Mouse (Mus musculus) spleen, adult 2 months (tissue): Measurements from ENCODE around the gene Fam126b. TPM values are rescaled to one million over a fixed set of nuclear protein-coding genes. Genes with fewer than 3 reads are reported as not detected.
"Not testable (repeated sequence)": the region's sequence is repeated elsewhere in the genome, so short reads cannot be mapped to it uniquely, and the experiment has no call there.

Source experiments
- DNase-seq, 2 experiments: peaks; one replicate each; pipeline versions ENCODE4 v3.0.0 to v3.0.0-alpha.2; 2012 to 2021; ENCODE audit warnings: low spot score in 2 of 2, low read depth in 1 of 2
- H3K27ac ChIP-seq: fragments of 200-500 bp; 2 replicates; pipeline ENCODE4 v1.5.1; 2012; ENCODE audit warnings: low read length, inconsistent platforms; ENCODE audit not compliant: insufficient read depth
- H3K27me3 ChIP-seq: fragments of 200-500 bp; 2 replicates; pipeline ENCODE4 v1.6.1; 2012; ENCODE audit warnings: mild to moderate bottlenecking, moderate library complexity, low read length, inconsistent platforms; ENCODE audit not compliant: control insufficient read depth, insufficient read depth
- H3K36me3 ChIP-seq: fragments of 200-500 bp; 2 replicates; pipeline ENCODE4 v1.6.1; 2012; ENCODE audit warnings: mild to moderate bottlenecking, low read length, inconsistent platforms; ENCODE audit not compliant: control insufficient read depth, insufficient read depth
- H3K4me1 ChIP-seq: fragments of 200-500 bp; 2 replicates; pipeline ENCODE4 v1.6.1; 2011; ENCODE audit warnings: inconsistent platforms; ENCODE audit not compliant: control insufficient read depth, insufficient read depth, insufficient read length
- H3K4me3 ChIP-seq: fragments of 200-500 bp; 2 replicates; pipeline ENCODE4 v1.5.1; 2011; ENCODE audit warnings: mild to moderate bottlenecking, inconsistent platforms; ENCODE audit not compliant: insufficient read depth, insufficient read length; ENCODE audit errors: extremely low read depth
- CTCF ChIP-seq: fragments of 200-500 bp; IDR thresholded peaks from 2 replicates; pipeline ENCODE4 v1.5.1; 2011; ENCODE audit warnings: mild to moderate bottlenecking, inconsistent platforms; ENCODE audit not compliant: insufficient read depth, insufficient read length, insufficient replicate concordance; ENCODE audit errors: extremely low read depth
- POLR2A ChIP-seq: fragments of 200-500 bp; IDR thresholded peaks from 2 replicates; pipeline ENCODE4 v1.6.1; 2011; ENCODE audit warnings: low read depth, low read length, inconsistent platforms
- WGBS: fragments of 180-500 bp; shearing (Covaris S2); methylation state at CpG from one replicate; pipeline ENCODE4 v1.1.7; 2018; 5-methylcytosine and 5-hydroxymethylcytosine counted together
- polyA plus RNA-seq: library from polyadenylated mRNA; depleted of rRNA; stranded (reverse); fragments of >200 nt; gene quantifications from 2 replicates; pipeline ENCODE4 v1.2.3, GENCODE M21; 2012

Fam126b gene
- polyA plus RNA-seq, 1 experiment = 0.67 TPM

GRCm38 (mm10) chr1:58617076-58617475 lies 31.0 kb upstream of the Fam126b start:
- no peak for DNase-seq
- Histone ChIP-seq H3K36me3 (no peaks in the 10 kb centered on the region), H3K27ac (no peak overlapping the region), H3K4me1 (no peaks in the 10 kb centered on the region; the same call in 1 of the 2 replicates), H3K27me3 (no peaks in the 10 kb centered on the region), H3K4me3 (no peak overlapping the region)
- TF ChIP-seq CTCF (no peak), POLR2A (no peak)
- WGBS = 81% methylated on average over 5 of the region's 5 CpGs

GRCm38 (mm10) chr1:58616176-58616575 lies 30.1 kb upstream of the Fam126b start:
- Histone ChIP-seq H3K4me3 (no peak overlapping the region), H3K4me1 (no peaks in the 10 kb centered on the region; the same call in 1 of the 2 replicates), H3K27ac (no peak overlapping the region), H3K36me3 (no peaks in the 10 kb centered on the region), H3K27me3 (no peaks in the 10 kb centered on the region)
- no peak for TF ChIP-seq CTCF
- TF ChIP-seq POLR2A = no peak
- WGBS = 86% methylated on average over 3 of the region's 3 CpGs
- DNase-seq = no peak

GRCm38 (mm10) chr1:58615146-58615545 lies 29.0 kb upstream of the Fam126b start:
- Histone ChIP-seq H3K36me3 (no peaks in the 10 kb centered on the region), H3K4me3 (no peak overlapping the region), H3K27ac (no peak overlapping the region), H3K4me1 (no peaks in the 10 kb centered on the region; the same call in 1 of the 2 replicates), H3K27me3 (no peaks in the 10 kb centered on the region)
- WGBS = 77% methylated on average over 4 of the region's 4 CpGs
- no peak for DNase-seq
- TF ChIP-seq POLR2A = no peak
- TF ChIP-seq CTCF = no peak

- Histone ChIP-seq H3K27ac (no peak overlapping the region), H3K36me3 (no peaks in the 10 kb centered on the region), H3K4me3 (no peak overlapping the region), H3K4me1 (no peaks in the 10 kb centered on the region; the same call in 1 of the 2 replicates), H3K27me3 (no peaks in the 10 kb centered on the region)
- DNase-seq = no peak
- 61% methylated on average over 3 of the region's 3 CpGs for WGBS
- TF ChIP-seq POLR2A = no peak
- no peak for TF ChIP-seq CTCF
Measured at GRCm38 (mm10) chr1:58614424-58614823, 28.3 kb upstream of the Fam126b start.

GRCm38 (mm10) chr1:58613786-58614185 lies 27.7 kb upstream of the Fam126b start:
- Histone ChIP-seq H3K4me1 (no peaks in the 10 kb centered on the region; the same call in 1 of the 2 replicates), H3K27me3 (no peaks in the 10 kb centered on the region), H3K27ac (no peak overlapping the region), H3K4me3 (no peak overlapping the region), H3K36me3 (no peaks in the 10 kb centered on the region)
- DNase-seq = peak; percentile 7 to 11
- TF ChIP-seq CTCF (no peak), POLR2A (no peak)
- WGBS = 83% methylated on average over 6 of the region's 6 CpGs

- Histone ChIP-seq H3K4me1 (no peaks in the 10 kb centered on the region), H3K36me3 (no peaks in the 10 kb centered on the region), H3K27ac (no peak overlapping the region), H3K4me3 (no peak overlapping the region), H3K27me3 (no peaks in the 10 kb centered on the region)
- TF ChIP-seq CTCF = no peak
- no peak for TF ChIP-seq POLR2A
- WGBS = 56% methylated on average over 1 of the region's 1 CpGs
- no peak for DNase-seq
Measured at GRCm38 (mm10) chr1:58610611-58611010, 24.5 kb upstream of the Fam126b start.

- H3K4me1 ChIP-seq = no peaks in the 10 kb centered on the region
- H3K27ac ChIP-seq = no peak overlapping the region
- no peaks in the 10 kb centered on the region for H3K27me3 ChIP-seq
- TF ChIP-seq CTCF = no peak
- TF ChIP-seq POLR2A = no peak
- H3K36me3 ChIP-seq = no peaks in the 10 kb centered on the region
- no peak overlapping the region for H3K4me3 ChIP-seq
- 87% methylated on average over 1 of the region's 1 CpGs for WGBS
- no peak for DNase-seq
Measured at GRCm38 (mm10) chr1:58610166-58610565, 24.0 kb upstream of the Fam126b start.

GRCm38 (mm10) chr1:58609591-58609990 lies 23.5 kb upstream of the Fam126b start:
- not testable (repeated sequence) for H3K4me3 ChIP-seq, H3K27me3 ChIP-seq, H3K36me3 ChIP-seq, DNase-seq, H3K4me1 ChIP-seq, H3K27ac ChIP-seq
- 94% methylated on average over 5 of the region's 5 CpGs for WGBS
